ENCODE assay signal across 10 mouse cellular contexts in the genomic region with DNA sequence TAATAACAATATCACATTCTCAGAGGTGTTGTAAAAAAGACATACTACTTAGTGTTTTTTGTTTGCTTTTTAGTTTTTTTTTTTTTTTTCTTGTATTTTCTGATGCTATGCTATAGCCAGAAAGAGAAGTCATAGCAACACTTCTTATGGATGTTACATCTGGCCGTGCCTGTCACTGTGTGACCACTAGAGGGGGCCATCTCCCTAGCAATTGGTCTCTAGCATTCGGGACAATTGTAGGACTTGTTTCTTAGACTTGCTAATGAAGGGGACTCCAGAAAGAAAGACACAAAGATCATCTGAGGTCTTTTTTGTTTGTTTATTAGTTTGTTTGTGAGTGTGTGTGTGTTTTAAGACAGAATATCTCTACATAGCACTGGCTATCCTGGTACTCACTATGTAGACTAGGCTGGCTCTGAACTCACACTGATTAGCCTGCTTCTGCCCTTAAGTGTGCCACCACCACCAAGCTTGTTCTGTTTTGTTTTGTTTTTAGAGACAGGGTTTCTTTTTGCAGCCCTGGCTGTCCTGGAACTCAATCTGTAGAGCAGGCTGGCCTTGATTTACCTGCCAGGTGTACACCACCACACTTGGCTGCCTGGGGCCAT. TPM values are rescaled to one million over a fixed set of nuclear protein-coding genes. Genes with fewer than 3 reads are reported as not detected.
A peak's percentile ranks its signal among the peaks of the same experiment; 100 is the strongest.
DNase-seq lines count a peak whose midpoint lies in the region; ATAC-seq and TF ChIP-seq lines count a peak whose summit lies in the region.
"Had no signal": no experiment of that assay in that cellular context is flagged by ENCODE, and none has a peak within 500 bp of the region (broad histone marks: within the 10 kb centered on the region; RNA-seq: fewer than 3 reads in every experiment).

No protein-coding gene starts in this region.

- no peak overlapping the region for H3K4me3 ChIP-seq in heart, embryonic 11.5 days (ENCODE audit: low read depth, low read length)
- H3K4me3 ChIP-seq in cortical plate, adult 2 months (ENCODE audit: insufficient read depth, low read length), result no peak overlapping the region
- H3K4me3 ChIP-seq in midbrain, embryonic 15.5 days, result no peak overlapping the region
- H3K4me3 ChIP-seq: embryonic facial prominence, embryonic 13.5 days; megakaryocyte, embryonic 14.5 days had no signal

- no peak overlapping the region for H3K27ac ChIP-seq in heart, embryonic 11.5 days (ENCODE audit: low read depth, low read length)
- H3K27ac ChIP-seq in cortical plate, adult 2 months (ENCODE audit: insufficient read depth, low read length), result no peak overlapping the region
- H3K27ac ChIP-seq in midbrain, embryonic 15.5 days, result no peak overlapping the region
- H3K27ac ChIP-seq: embryonic facial prominence, embryonic 13.5 days had no signal

- intact Hi-C loops in heart, postnatal 36 days (cut with DNase I), result loop anchor here (10.0 kb wide), 1 partner anchor 292 kb away; no protein-coding TSS in a partner anchor
- intact Hi-C loops in left cerebral cortex, postnatal 14 days (cut with DNase I), result loop anchor here (1.0 to 10.0 kb wide), 4 partner anchors 113 to 1482 kb away; no protein-coding TSS in a partner anchor

- TF ChIP-seq CTCF in cortical plate, adult 2 months (IDR thresholded peaks at IDR 0.05; ENCODE audit: extremely low read depth, insufficient read depth, low read length), result peak; percentile 79

- no peak for TF ChIP-seq POLR2A in cortical plate, adult 2 months (IDR thresholded peaks at IDR 0.05; ENCODE audit: extremely low read depth, insufficient read depth, low read length)

- WGBS in heart, embryonic 11.5 days (ENCODE audit: insufficient replicate concordance), result 16% methylated on average over 2 of the region's 2 CpGs
- WGBS in midbrain, embryonic 15.5 days, result 7% methylated on average over 2 of the region's 2 CpGs

- DNase-seq in heart, adult 8-10 months (ENCODE audit: low spot score), result peak; percentile 43
- DNase-seq in R1 (ENCODE audit: low read depth, low spot score), result peak; percentile 85
- DNase-seq in heart, postnatal 36 days, result peak; percentile 44 to 68
- peak; percentile 75 to 84 for DNase-seq in left cerebral cortex, postnatal 14 days (ENCODE audit: low spot score in 2 of 2)
- DNase-seq in spleen, postnatal 14 days (ENCODE audit: low spot score in 2 of 2), result peak; percentile 31 to 67

- H3K9me3 ChIP-seq in heart, embryonic 11.5 days (replicated peaks; ENCODE audit: control insufficient read depth, low read length), result no peaks in the 10 kb centered on the region
- no peaks in the 10 kb centered on the region for H3K9me3 ChIP-seq in midbrain, embryonic 15.5 days
- H3K9me3 ChIP-seq: embryonic facial prominence, embryonic 13.5 days; megakaryocyte, embryonic 14.5 days had no signal

- H3K27me3 ChIP-seq in heart, embryonic 11.5 days (ENCODE audit: control insufficient read depth, insufficient read depth, low read length), result no peaks in the 10 kb centered on the region
- no peaks in the 10 kb centered on the region for H3K27me3 ChIP-seq in midbrain, embryonic 15.5 days (replicated peaks)
- H3K27me3 ChIP-seq: embryonic facial prominence, embryonic 13.5 days; megakaryocyte, embryonic 14.5 days had no signal

- no peak overlapping the region for H3K4me2 ChIP-seq in heart, embryonic 11.5 days
- no peak overlapping the region for H3K4me2 ChIP-seq in midbrain, embryonic 15.5 days
- H3K4me2 ChIP-seq: embryonic facial prominence, embryonic 13.5 days had no signal

- H3K9ac ChIP-seq in heart, embryonic 11.5 days (ENCODE audit: low read depth, low read length), result no peak overlapping the region
- no peak overlapping the region for H3K9ac ChIP-seq in midbrain, embryonic 15.5 days
- H3K9ac ChIP-seq: embryonic facial prominence, embryonic 13.5 days had no signal

- no peak for ATAC-seq in heart, embryonic 11.5 days (replicated peaks; ENCODE audit: insufficient number of reproducible peaks, low FRiP score, low TSS enrichment)
- peak; percentile 45 for ATAC-seq in midbrain, embryonic 15.5 days (replicated peaks)

- peaks cover 8% of the 10 kb centered on the region for H3K36me3 ChIP-seq in heart, embryonic 11.5 days (ENCODE audit: control insufficient read depth, insufficient read depth, low read length)
- H3K36me3 ChIP-seq in midbrain, embryonic 15.5 days (replicated peaks), result peaks cover 20% of the 10 kb centered on the region

- H3K4me1 ChIP-seq in heart, embryonic 11.5 days (ENCODE audit: control insufficient read depth, insufficient read depth, low read length), result no peaks in the 10 kb centered on the region
- H3K4me1 ChIP-seq in cortical plate, adult 2 months (ENCODE audit: control insufficient read depth, insufficient read depth, low read length), result no peaks in the 10 kb centered on the region
- no peaks in the 10 kb centered on the region for H3K4me1 ChIP-seq in midbrain, embryonic 15.5 days
- H3K4me1 ChIP-seq: embryonic facial prominence, embryonic 13.5 days; megakaryocyte, embryonic 14.5 days had no signal

RNA-seq across cellular contexts. Expression of gene Necap1, which starts 18.3 kb away (rescaled TPM):
- 10 to 100 TPM; 17.1 to 22.1 (median 20.1) TPM for total RNA-seq in heart, adult 8-10 months (2022)
- 64.4 and 67.8 TPM in 2 replicates for polyA plus RNA-seq in heart, embryonic 11.5 days (2014; fragmentation: Nextera tagmentation; extraction: Ambion mirVana)
- 127 and 133 TPM in 2 replicates for polyA plus RNA-seq in cortical plate, adult 2 months (2012; rRNA removed)
- total RNA-seq in heart, postnatal 36 days (2021), result 10 to 100 TPM; 19.9 to 20.4 TPM
- total RNA-seq in left cerebral cortex, postnatal 14 days (2021), result 100 to 1,000 TPM; 176 to 187 TPM
- 134 and 146 TPM in 2 replicates for polyA plus RNA-seq in midbrain, embryonic 15.5 days (2015; fragmentation: Nextera tagmentation; extraction: Ambion mirVana)

RNA-seq across cellular contexts. Expression of gene Clec4a1, which starts 29.1 kb away (rescaled TPM):
- total RNA-seq in heart, adult 8-10 months (2022), result 1 to 10 TPM; 2.5 to 3.7 (median 2.7) TPM
- polyA plus RNA-seq in heart, embryonic 11.5 days (2014; fragmentation: Nextera tagmentation; extraction: Ambion mirVana), result 0.14 and 0.43 TPM in 2 replicates
- 0.46 and 0.47 TPM in 2 replicates for polyA plus RNA-seq in cortical plate, adult 2 months (2012; rRNA removed)
- 1 to 10 TPM; 5.4 to 6.5 TPM for total RNA-seq in heart, postnatal 36 days (2021)
- under 1 TPM; 0.53 to 0.57 TPM for total RNA-seq in left cerebral cortex, postnatal 14 days (2021)
- 2.0 and 2.1 TPM in 2 replicates for polyA plus RNA-seq in midbrain, embryonic 15.5 days (2015; fragmentation: Nextera tagmentation; extraction: Ambion mirVana)

RNA-seq across cellular contexts. Expression of gene C3ar1, which starts 36.6 kb away (rescaled TPM):
- total RNA-seq in heart, adult 8-10 months (2022), result 1 to 10 TPM; 2.0 to 3.5 (median 2.5) TPM
- polyA plus RNA-seq in heart, embryonic 11.5 days (2014; fragmentation: Nextera tagmentation; extraction: Ambion mirVana), result 1.4 and 1.5 TPM in 2 replicates
- 1.5 and 1.7 TPM in 2 replicates for polyA plus RNA-seq in cortical plate, adult 2 months (2012; rRNA removed)
- 1 to 10 TPM; 3.0 to 5.0 TPM for total RNA-seq in heart, postnatal 36 days (2021)
- under 1 TPM; 0.57 to 0.59 TPM for total RNA-seq in left cerebral cortex, postnatal 14 days (2021)
- 1.4 and 1.6 TPM in 2 replicates for polyA plus RNA-seq in midbrain, embryonic 15.5 days (2015; fragmentation: Nextera tagmentation; extraction: Ambion mirVana)

RNA-seq across cellular contexts. Expression of gene Clec4a3, which starts 59.8 kb away (rescaled TPM):
- total RNA-seq in heart, adult 8-10 months (2022), result 1 to 10 TPM; 1.2 to 3.4 (median 2.2) TPM
- polyA plus RNA-seq in heart, embryonic 11.5 days (2014; fragmentation: Nextera tagmentation; extraction: Ambion mirVana), result 0.17 TPM in 1 of 2 replicates, not detected in the other
- polyA plus RNA-seq in cortical plate, adult 2 months (2012; rRNA removed), result 0.65 and 0.74 TPM in 2 replicates
- total RNA-seq in heart, postnatal 36 days (2021), result 1 to 10 TPM; 3.5 to 4.1 TPM
- total RNA-seq in left cerebral cortex, postnatal 14 days (2021), result 1 to 10 TPM in 1 of 2 experiments, under 1 TPM in 1; 0.59 to 1.0 TPM
- 1.6 TPM in 2 replicates for polyA plus RNA-seq in midbrain, embryonic 15.5 days (2015; fragmentation: Nextera tagmentation; extraction: Ambion mirVana)

Comparison
In these comparisons a context has a peak if more than half of its experiments do, and no peak if none do; other contexts are left out.
1. RNA of gene Necap1, which starts 18.3 kb away (total RNA-seq): 176 to 187 TPM in left cerebral cortex, postnatal 14 days; 17.1 to 22.1 TPM in heart, adult 8-10 months and 19.9 to 20.4 TPM in heart, postnatal 36 days; every median in the first group is over 4 times any median in the second.
2. Peak in every context shown above with its lines, with median percentiles within 50 percentile points of each other: DNase-seq.